Mouse (Mus musculus): ENCODE results near the gene Fmo2. TPM values are rescaled to one million over a fixed set of nuclear protein-coding genes. Genes with fewer than 3 reads are reported as not detected.

The Fmo2 gene
- total RNA-seq, 2 experiments from 2014 or later = 4.1 to 9.1 TPM

- DNase-seq = no peak
- intact Hi-C loops (cut with DNase I) = loop anchor here (5.0 kb wide), 1 partner anchor 76 kb away; no protein-coding TSS in a partner anchor
Observed at GRCm38 (mm10) chr1:162893014-162893413, 5.5 kb downstream of the Fmo2 start.

- intact Hi-C loops (cut with DNase I) = loop anchor here (5.0 kb wide), 1 partner anchor 75 kb away; no protein-coding TSS in a partner anchor
- DNase-seq = peak in 1 of 2 experiments; percentile 11
Observed at GRCm38 (mm10) chr1:162891980-162892451, 6.5 kb downstream of the Fmo2 start.

- no peak for DNase-seq
- intact Hi-C loops (cut with DNase I) = no loop called here
Observed at GRCm38 (mm10) chr1:162888646-162889045, 9.9 kb downstream of the Fmo2 start.

GRCm38 (mm10) chr1:162887644-162888043 is 10.9 kb downstream of the Fmo2 start:
- no peak for DNase-seq
- intact Hi-C loops (cut with DNase I) = no loop called here

GRCm38 (mm10) chr1:162886138-162886816 is 12.2 kb downstream of the Fmo2 start:
- intact Hi-C loops (cut with DNase I) = no loop called here
- no peak for DNase-seq

GRCm38 (mm10) chr1:162882681-162883080 is 15.8 kb downstream of the Fmo2 start:
- intact Hi-C loops (cut with DNase I) = no loop called here

GRCm38 (mm10) chr1:162879595-162880369 is 18.7 kb downstream of the Fmo2 start:
- peak; percentile 52 to 69 for DNase-seq
- intact Hi-C loops (cut with DNase I) = no loop called here

More at GRCm38 (mm10) chr1:162882681-162883080, 15.8 kb downstream of the Fmo2 start:
- DNase-seq = peak; percentile 48 to 49

- no peak for DNase-seq
- intact Hi-C loops (cut with DNase I) = no loop called here
Observed at GRCm38 (mm10) chr1:162875091-162875490, 23.4 kb downstream of the Fmo2 start.

GRCm38 (mm10) chr1:162871701-162872311 is 26.7 kb downstream of the Fmo2 start:
- no peak for DNase-seq
- intact Hi-C loops (cut with DNase I) = no loop called here

GRCm38 (mm10) chr1:162870978-162871377 is 27.5 kb downstream of the Fmo2 start:
- intact Hi-C loops (cut with DNase I) = no loop called here
- no peak for DNase-seq

GRCm38 (mm10) chr1:162867396-162867795 is 31.1 kb downstream of the Fmo2 start:
- DNase-seq = no peak
- intact Hi-C loops (cut with DNase I) = no loop called here

GRCm38 (mm10) chr1:162866280-162866681 is 32.2 kb downstream of the Fmo2 start, which contains the start of gene Fmo1:
Fmo1 (minus strand) TSS chr1:162866610.
- no peak for DNase-seq

GRCm38 (mm10) chr1:162865493-162865830 is 33.1 kb downstream of the Fmo2 start:
- intact Hi-C loops (cut with DNase I) = no loop called here
- DNase-seq = no peak

More at GRCm38 (mm10) chr1:162866280-162866681, 32.2 kb downstream of the Fmo2 start, which contains the start of gene Fmo1:
- intact Hi-C loops (cut with DNase I) = no loop called here

- no peak for DNase-seq
- intact Hi-C loops (cut with DNase I) = no loop called here
Observed at GRCm38 (mm10) chr1:162864816-162865492, 33.6 kb downstream of the Fmo2 start.

- intact Hi-C loops (cut with DNase I) = no loop called here
- DNase-seq = no peak
Observed at GRCm38 (mm10) chr1:162864279-162864678, 34.2 kb downstream of the Fmo2 start.

GRCm38 (mm10) chr1:162863579-162863978 is 34.9 kb downstream of the Fmo2 start:
- DNase-seq = no peak
- intact Hi-C loops (cut with DNase I) = no loop called here

GRCm38 (mm10) chr1:162862328-162862727 is 36.2 kb downstream of the Fmo2 start:
- no peak for DNase-seq
- intact Hi-C loops (cut with DNase I) = no loop called here

GRCm38 (mm10) chr1:162859996-162860605 is 38.4 kb downstream of the Fmo2 start:
- no peak for DNase-seq
- intact Hi-C loops (cut with DNase I) = no loop called here

- peak in 1 of 2 experiments; percentile 24 for DNase-seq
- intact Hi-C loops (cut with DNase I) = no loop called here
Observed at GRCm38 (mm10) chr1:162859545-162859976, 39.0 kb downstream of the Fmo2 start.

- intact Hi-C loops (cut with DNase I) = no loop called here
- DNase-seq = peak; percentile 27 to 38
Observed at GRCm38 (mm10) chr1:162858748-162859130, 39.8 kb downstream of the Fmo2 start.

Measured in heart, postnatal 10 days (tissue).